Mouse (Mus musculus): Measurements from ENCODE around the gene Pdlim5.

DNA sequence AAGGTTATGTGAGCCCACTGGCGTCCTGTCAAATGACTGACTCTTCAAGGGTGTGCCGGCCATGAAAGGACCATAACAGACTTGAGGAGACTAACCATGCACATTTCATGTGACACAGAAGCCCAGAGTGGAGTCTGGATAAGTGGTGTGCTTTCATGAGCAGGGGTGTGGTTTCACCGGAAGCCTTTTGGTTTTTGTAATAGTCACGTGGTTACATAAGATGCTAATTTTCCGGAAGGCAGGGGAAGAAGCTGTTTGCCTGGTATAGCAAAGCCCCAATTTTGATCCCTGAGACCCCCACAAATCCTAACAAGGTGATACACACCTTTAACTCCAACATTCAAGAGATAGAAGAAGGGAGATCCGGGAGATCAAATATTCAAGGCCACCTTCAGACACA is 188.0 kb downstream of the Pdlim5 start:
- TF ChIP-seq CTCF (IDR thresholded peaks at IDR 0.05), result no peak
- TF ChIP-seq POLR2A (IDR thresholded peaks at IDR 0.05; ENCODE audit: insufficient read depth, low read depth, low read length), result no peak
